Mouse (Mus musculus) embryonic facial prominence, embryonic 11.5 days (tissue): ENCODE measurements around the gene Nup93. TPM values are rescaled to one million over a fixed set of nuclear protein-coding genes. Genes with fewer than 3 reads are reported as not detected.

Experiments
- ATAC-seq: fragments of 200-750 bp; cut with Nextera tagmentation; replicated peaks from 2 replicates; pipeline ENCODE4 v1.8.0; 2017; ENCODE audit warnings: low read depth; ENCODE audit not compliant: insufficient number of reproducible peaks, low FRiP score, low TSS enrichment
- DNase-seq: peaks from one replicate; pipeline ENCODE4 v3.0.0-alpha.2; 2015; ENCODE audit warnings: low spot score
- H3K27ac ChIP-seq: fragments of 300-500 bp; sonication (generic); replicated peaks from 2 replicates; pipeline ENCODE4 v1.5.1; 2014; ENCODE audit warnings: mild to moderate bottlenecking, low read depth, low read length, control low read depth
- H3K27me3 ChIP-seq: fragments of 300-500 bp; sonication (generic); 2 replicates; pipeline ENCODE4 v1.6.1; 2014; ENCODE audit warnings: mild to moderate bottlenecking, low read length, moderate library complexity, mixed read lengths; ENCODE audit not compliant: control insufficient read depth, insufficient read depth
- H3K36me3 ChIP-seq: fragments of 300-500 bp; sonication (generic); replicated peaks from 2 replicates; pipeline ENCODE4 v1.6.1; 2014; ENCODE audit warnings: low read depth, mild to moderate bottlenecking, low read length, moderate library complexity, mixed read lengths; ENCODE audit not compliant: control insufficient read depth, insufficient read depth
- H3K4me1 ChIP-seq: fragments of 300-500 bp; sonication (generic); 2 replicates; pipeline ENCODE4 v1.6.1; 2014; ENCODE audit warnings: low read length, mixed read lengths; ENCODE audit not compliant: control insufficient read depth, insufficient read depth
- H3K4me2 ChIP-seq: fragments of 300-500 bp; sonication (generic); 2 replicates; pipeline ENCODE4 v1.6.1; 2014; ENCODE audit warnings: low read depth, mild to moderate bottlenecking, control low read depth, low read length, moderate library complexity
- H3K4me3 ChIP-seq: fragments of 300-500 bp; sonication (generic); 2 replicates; pipeline ENCODE4 v1.5.1; 2014; ENCODE audit warnings: low read depth, low read length, control low read depth
- H3K9ac ChIP-seq: fragments of 300-500 bp; sonication (generic); replicated peaks from 2 replicates; pipeline ENCODE4 v1.6.1; 2014; ENCODE audit warnings: mild to moderate bottlenecking, control low read depth, low read length
- H3K9me3 ChIP-seq: fragments of 300-500 bp; sonication (generic); replicated peaks from 2 replicates; pipeline ENCODE4 v1.6.1; 2016; ENCODE audit warnings: mild to moderate bottlenecking, low read length, inconsistent platforms, mixed read lengths; ENCODE audit not compliant: control insufficient read depth
- WGBS: fragments of 180-500 bp; shearing (Covaris S2); extraction: QIAGEN DNeasy Blood & Tissue Kit; methylation state at CpG from one replicate; pipeline ENCODE4 v1.1.7; 2014; 5-methylcytosine and 5-hydroxymethylcytosine counted together
- polyA plus RNA-seq: library from polyadenylated mRNA; unstranded; fragments of >200 nt; fragmentation: Nextera tagmentation; extraction: Ambion mirVana; gene quantifications from 2 replicates; pipeline ENCODE4 v1.2.1, GENCODE M21; 2014

The Nup93 gene
- polyA plus RNA-seq, 1 experiment from 2014 or later: 132 TPM

- ATAC-seq: no peak
- H3K27ac ChIP-seq: no peak overlapping the region
- H3K9ac ChIP-seq: no peak overlapping the region
- no peaks in the 10 kb centered on the region for H3K36me3 ChIP-seq
- H3K4me3 ChIP-seq: no peak overlapping the region
- 57% methylated on average over 6 of the region's 6 CpGs for WGBS
- DNase-seq: no peak
- H3K4me1 ChIP-seq: no peaks in the 10 kb centered on the region
- H3K27me3 ChIP-seq: no peaks in the 10 kb centered on the region
- H3K9me3 ChIP-seq: no peaks in the 10 kb centered on the region
- H3K4me2 ChIP-seq: no peak overlapping the region
Observed at GRCm38 (mm10) chr8:94297101-94297500, 82.7 kb downstream of the Nup93 start.

GRCm38 (mm10) chr8:94300809-94301208, 86.4 kb downstream of the Nup93 start:
- ATAC-seq (no peak), DNase-seq (no peak)
- no peak overlapping the region for H3K4me2 ChIP-seq
- no peaks in the 10 kb centered on the region for H3K27me3 ChIP-seq
- no peak overlapping the region for H3K9ac ChIP-seq
- 71% methylated on average over 4 of the region's 4 CpGs for WGBS
- no peaks in the 10 kb centered on the region; the same call in 1 of the 2 replicates for H3K36me3 ChIP-seq
- H3K9me3 ChIP-seq: no peaks in the 10 kb centered on the region
- H3K4me1 ChIP-seq: no peaks in the 10 kb centered on the region
- no peak overlapping the region for H3K27ac ChIP-seq
- H3K4me3 ChIP-seq: no peak overlapping the region

GRCm38 (mm10) chr8:94304412-94304811, 90.0 kb downstream of the Nup93 start:
- no peak overlapping the region for H3K27ac ChIP-seq
- H3K4me1 ChIP-seq: no peaks in the 10 kb centered on the region
- H3K9me3 ChIP-seq: no peaks in the 10 kb centered on the region
- no peak overlapping the region for H3K9ac ChIP-seq
- no peaks in the 10 kb centered on the region for H3K27me3 ChIP-seq
- no peak overlapping the region for H3K4me3 ChIP-seq
- no peak overlapping the region for H3K4me2 ChIP-seq
- ATAC-seq: no peak
- WGBS: 87% methylated on average over 2 of the region's 2 CpGs
- H3K36me3 ChIP-seq: no peaks in the 10 kb centered on the region; the same call in 1 of the 2 replicates
- DNase-seq: no peak

- 90% methylated on average over 7 of the region's 7 CpGs for WGBS
- Histone ChIP-seq H3K9ac (no peak overlapping the region), H3K27me3 (no peaks in the 10 kb centered on the region), H3K4me3 (no peak overlapping the region), H3K4me2 (no peak overlapping the region), H3K9me3 (no peaks in the 10 kb centered on the region), H3K36me3 (peaks cover 5% of the 10 kb centered on the region; the same call in 1 of the 2 replicates), H3K27ac (no peak overlapping the region), H3K4me1 (no peaks in the 10 kb centered on the region)
- no peak for ATAC-seq
- DNase-seq: no peak
Observed at GRCm38 (mm10) chr8:94306989-94307513, 92.7 kb downstream of the Nup93 start.

GRCm38 (mm10) chr8:94307652-94308051, 93.3 kb downstream of the Nup93 start:
- Histone ChIP-seq H3K4me2 (no peak overlapping the region), H3K36me3 (peaks cover 5% of the 10 kb centered on the region; the same call in 1 of the 2 replicates), H3K27me3 (no peaks in the 10 kb centered on the region), H3K4me1 (no peaks in the 10 kb centered on the region), H3K9ac (no peak overlapping the region), H3K27ac (no peak overlapping the region), H3K4me3 (no peak overlapping the region), H3K9me3 (no peaks in the 10 kb centered on the region)
- 90% methylated on average over 9 of the region's 9 CpGs for WGBS
- DNase-seq (no peak), ATAC-seq (no peak)

- peaks cover 5% of the 10 kb centered on the region for H3K36me3 ChIP-seq
- H3K27me3 ChIP-seq: no peaks in the 10 kb centered on the region
- DNase-seq (no peak), ATAC-seq (no peak)
- H3K4me1 ChIP-seq: no peaks in the 10 kb centered on the region
- no peak overlapping the region for H3K27ac ChIP-seq
- H3K4me3 ChIP-seq: no peak overlapping the region
- 89% methylated on average over 2 of the region's 2 CpGs for WGBS
- H3K4me2 ChIP-seq: no peak overlapping the region
- H3K9me3 ChIP-seq: no peaks in the 10 kb centered on the region
- no peak overlapping the region for H3K9ac ChIP-seq
Observed at GRCm38 (mm10) chr8:94314069-94314468, 99.7 kb downstream of the Nup93 start.

- H3K4me1 ChIP-seq: no peaks in the 10 kb centered on the region
- DNase-seq (no peak), ATAC-seq (no peak)
Observed at GRCm38 (mm10) chr8:94317249-94317648, 102.9 kb downstream of the Nup93 start.

GRCm38 (mm10) chr8:94317691-94318090, 103.3 kb downstream of the Nup93 start:
- Histone ChIP-seq H3K4me3 (no peak overlapping the region), H3K9ac (no peak overlapping the region), H3K27me3 (no peaks in the 10 kb centered on the region), H3K4me1 (no peaks in the 10 kb centered on the region), H3K9me3 (no peaks in the 10 kb centered on the region), H3K4me2 (no peak overlapping the region), H3K36me3 (no peaks in the 10 kb centered on the region; the same call in 1 of the 2 replicates), H3K27ac (no peak overlapping the region)
- DNase-seq: no peak
- WGBS: 96% methylated on average over 2 of the region's 2 CpGs
- ATAC-seq: no peak

More at GRCm38 (mm10) chr8:94317249-94317648, 102.9 kb downstream of the Nup93 start:
- Histone ChIP-seq H3K4me2 (no peak overlapping the region), H3K4me3 (no peak overlapping the region), H3K9ac (no peak overlapping the region), H3K36me3 (no peaks in the 10 kb centered on the region; the same call in 1 of the 2 replicates), H3K27me3 (no peaks in the 10 kb centered on the region), H3K9me3 (no peaks in the 10 kb centered on the region), H3K27ac (no peak overlapping the region)
- 88% methylated on average over 2 of the region's 2 CpGs for WGBS
